Mouse (Mus musculus) heart, adult 2 months (tissue): ENCODE measurements at regions not wholly inside any gene's neighbourhood (a gene's known extent, or its start where the extent isn't known, plus 50 kb on each side); places are given as distances from the start of the nearest gene placed in this dataset.

Experiments
- CTCF ChIP-seq: fragments of 200-600 bp; IDR thresholded peaks from 2 replicates; pipeline ENCODE4 v1.8.1; 2022; ENCODE audit warnings: antibody characterized with exemption, mild to moderate bottlenecking, moderate library complexity
- POLR2A ChIP-seq: fragments of 200-500 bp; IDR thresholded peaks from 2 replicates; pipeline ENCODE4 v1.6.1; 2011; ENCODE audit warnings: mild to moderate bottlenecking, low read depth, low read length, control low read depth; ENCODE audit not compliant: insufficient read depth

GRCm38 (mm10) chr15:13304562-13304961 lies 131.1 kb upstream of the Cdh6 start:
- TF ChIP-seq POLR2A: no peak
- TF ChIP-seq CTCF: no peak
